Mouse (Mus musculus): ENCODE measurements around the gene Tent5c.

Tent5c gene

GRCm38 (mm10) chr3:100487046-100487445 is 2.1 kb downstream of the Tent5c start:
- DNase-seq (ENCODE audit: low read depth, low spot score): no peak

DNA sequence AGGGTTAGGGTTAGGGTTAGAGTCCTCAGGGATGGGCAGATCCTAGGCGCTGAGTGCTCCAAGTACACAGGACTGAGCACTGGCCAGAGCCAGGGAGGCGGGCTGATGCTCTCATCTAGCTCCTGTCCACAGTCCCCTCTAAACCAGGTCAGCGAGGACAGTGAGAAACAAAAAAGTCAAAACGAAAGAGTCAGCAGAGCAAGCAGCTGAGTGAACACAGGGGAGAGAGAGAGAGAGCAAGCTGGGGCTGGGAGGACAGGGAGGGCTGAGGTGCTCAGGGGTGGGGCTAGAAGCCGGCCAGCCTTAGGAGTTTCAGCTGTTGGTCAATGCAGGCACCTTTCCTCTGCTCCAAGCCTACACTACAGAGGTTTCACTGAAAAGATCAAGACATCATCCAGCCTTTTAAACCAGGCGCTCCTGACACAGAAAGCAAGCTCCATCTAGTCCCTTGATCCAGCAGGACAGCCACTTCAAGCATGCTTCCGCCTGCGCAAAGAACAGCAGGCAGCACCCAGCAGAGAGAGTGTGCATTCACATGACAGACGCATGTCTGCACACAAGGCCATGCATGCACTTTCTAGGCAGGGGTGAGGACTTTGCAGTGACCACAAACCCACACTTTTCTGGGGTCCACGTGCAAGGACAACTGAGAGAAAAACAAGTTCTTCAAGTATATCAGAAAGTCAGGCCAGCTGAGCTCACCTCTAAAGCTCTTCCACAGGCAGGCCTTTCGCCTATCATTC is 3.6 kb downstream of the Tent5c start:
- no peak for DNase-seq (ENCODE audit: low read depth, low spot score)

- no peak for DNase-seq (ENCODE audit: low read depth, low spot score)
Measured at GRCm38 (mm10) chr3:100482971-100483610, 6.0 kb downstream of the Tent5c start.

- DNase-seq (ENCODE audit: low read depth, low spot score): no peak
Measured at GRCm38 (mm10) chr3:100482324-100482911, 6.7 kb downstream of the Tent5c start.

- DNase-seq (ENCODE audit: low read depth, low spot score): no peak
Measured at GRCm38 (mm10) chr3:100480251-100481005, 8.7 kb downstream of the Tent5c start.

GRCm38 (mm10) chr3:100474950-100475472 is 14.1 kb downstream of the Tent5c start:
- peak; percentile 34 for DNase-seq (ENCODE audit: low read depth, low spot score)

GRCm38 (mm10) chr3:100474536-100474935 is 14.6 kb downstream of the Tent5c start:
- peak; percentile 53 for DNase-seq (ENCODE audit: low read depth, low spot score)

GRCm38 (mm10) chr3:100473146-100473545 is 16.0 kb downstream of the Tent5c start:
- DNase-seq (ENCODE audit: low read depth, low spot score): no peak

DNA sequence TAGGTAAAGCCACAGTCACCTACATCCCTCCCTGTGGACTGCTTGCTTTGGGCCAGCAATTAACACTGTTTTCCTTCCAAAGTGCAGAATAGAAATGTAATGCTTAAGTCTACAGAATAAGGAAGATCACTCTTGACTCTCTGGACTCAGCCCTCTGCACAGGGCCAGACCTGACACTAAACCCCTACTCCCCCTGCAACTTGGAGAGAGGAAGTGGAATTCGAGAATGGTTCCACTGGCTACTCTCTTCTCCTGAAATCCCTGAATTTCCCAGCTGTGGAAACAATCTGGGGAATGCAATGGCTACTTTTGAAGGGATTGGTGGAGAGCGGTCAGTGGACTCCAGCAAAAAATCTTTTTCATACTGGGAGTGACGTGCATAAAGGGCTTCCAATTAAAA is 18.2 kb downstream of the Tent5c start:
- DNase-seq (ENCODE audit: low read depth, low spot score): no peak

GRCm38 (mm10) chr3:100470101-100470500 is 19.0 kb downstream of the Tent5c start:
- DNase-seq (ENCODE audit: low read depth, low spot score): no peak

GRCm38 (mm10) chr3:100466551-100466950 is 22.6 kb downstream of the Tent5c start:
- no peak for DNase-seq (ENCODE audit: low read depth, low spot score)

- no peak for DNase-seq (ENCODE audit: low read depth, low spot score)
Measured at GRCm38 (mm10) chr3:100464596-100464995, 24.5 kb downstream of the Tent5c start.

- no peak for DNase-seq (ENCODE audit: low read depth, low spot score)
Measured at GRCm38 (mm10) chr3:100463959-100464265, 25.2 kb downstream of the Tent5c start.

- no peak for DNase-seq (ENCODE audit: low read depth, low spot score)
Measured at GRCm38 (mm10) chr3:100463160-100463958, 25.8 kb downstream of the Tent5c start.

GRCm38 (mm10) chr3:100462235-100463083 is 26.7 kb downstream of the Tent5c start:
- DNase-seq (ENCODE audit: low read depth, low spot score): no peak

- DNase-seq (ENCODE audit: low read depth, low spot score): no peak
Measured at GRCm38 (mm10) chr3:100460510-100460909, 28.6 kb downstream of the Tent5c start.

DNA sequence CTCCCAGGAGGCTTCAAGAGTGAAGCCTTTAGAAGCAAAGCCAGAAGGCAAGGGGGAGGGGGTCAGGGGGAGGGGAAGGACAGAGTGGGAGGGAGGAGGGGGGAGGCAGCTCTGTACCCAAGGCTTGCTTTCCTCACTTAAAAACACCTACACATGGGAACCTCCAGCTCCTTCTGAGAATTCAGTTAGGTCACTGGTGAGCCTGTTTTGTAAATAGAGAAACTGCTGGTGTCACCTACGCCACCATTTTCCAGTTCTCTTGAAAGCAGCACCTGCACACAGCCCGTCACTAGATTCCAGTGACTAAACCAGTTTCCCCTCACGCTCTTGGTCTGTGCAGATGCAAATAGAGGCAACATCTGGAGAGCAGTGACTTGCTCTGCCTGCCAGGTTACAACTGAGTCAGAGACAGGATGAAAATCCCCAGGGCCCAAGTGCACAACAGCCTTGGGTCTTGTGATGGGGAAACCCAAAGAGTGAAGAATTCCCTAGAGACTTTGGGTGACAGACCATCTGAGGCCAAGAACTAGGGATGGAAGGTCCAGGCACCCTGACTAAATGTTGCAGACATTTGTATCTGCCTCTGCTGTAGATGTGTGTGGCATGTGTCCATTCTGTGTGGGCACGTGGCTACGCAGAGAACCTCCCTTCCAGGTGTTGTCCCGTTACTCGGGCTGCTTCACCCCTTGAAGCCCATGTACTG is 45.2 kb downstream of the Tent5c start:
- DNase-seq (ENCODE audit: low read depth, low spot score): no peak

- no peak for DNase-seq (ENCODE audit: low read depth, low spot score)
Measured at GRCm38 (mm10) chr3:100442499-100442898, 46.6 kb downstream of the Tent5c start.

DNA sequence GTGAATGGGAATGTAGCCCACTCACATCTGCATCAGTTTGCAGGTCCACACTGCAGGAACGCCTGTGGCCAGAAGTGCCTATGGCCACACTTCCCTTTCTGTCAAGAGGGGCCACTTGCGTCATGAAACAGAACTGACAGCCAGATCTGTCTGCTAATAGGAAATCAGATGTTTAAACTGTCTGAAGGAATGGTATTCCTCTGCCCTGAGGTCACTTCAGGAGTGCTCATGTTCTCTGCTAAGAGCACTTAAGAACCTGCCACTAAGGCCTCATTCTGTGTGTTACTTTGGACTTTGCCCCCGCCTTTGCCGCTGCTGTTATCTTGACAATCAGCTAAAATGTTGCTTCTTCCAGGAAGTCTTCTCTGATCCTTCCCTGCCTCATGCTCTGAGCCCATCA is 48.4 kb downstream of the Tent5c start:
- DNase-seq (ENCODE audit: low read depth, low spot score): no peak

DNA sequence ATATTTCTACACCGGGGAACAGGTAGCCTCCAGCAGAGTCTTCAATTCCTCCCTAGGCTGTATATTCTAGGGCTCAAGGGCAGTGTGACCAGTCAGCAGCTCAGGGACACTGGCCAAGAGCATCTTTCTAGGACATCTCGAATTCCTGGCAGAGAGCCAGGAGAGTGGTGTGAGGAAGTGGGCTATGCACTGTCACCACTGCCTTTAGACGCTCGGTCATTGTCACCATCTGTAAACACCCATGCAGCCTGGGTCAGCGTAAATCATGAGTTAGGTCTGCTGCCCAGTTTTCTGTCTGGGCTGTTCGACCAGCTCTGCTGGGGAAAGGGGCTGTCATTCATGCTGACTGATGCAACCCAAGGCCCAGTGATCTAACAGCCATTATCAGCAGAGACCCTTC is 49.1 kb downstream of the Tent5c start:
- DNase-seq (ENCODE audit: low read depth, low spot score): peak; percentile 57

Measured in mesoderm, embryonic 11.5 days (tissue).